Mouse (Mus musculus) heart, embryonic 11.5 days (tissue): ENCODE results near the gene Zbtb9. TPM values are rescaled to one million over a fixed set of nuclear protein-coding genes. Genes with fewer than 3 reads are reported as not detected.

Source experiments
- ATAC-seq: fragments of 200-750 bp; cut with Nextera tagmentation; replicated peaks from 2 replicates; pipeline ENCODE4 v1.8.0; 2017; ENCODE audit warnings: moderate library complexity; ENCODE audit not compliant: insufficient number of reproducible peaks, low FRiP score, low TSS enrichment
- H3K27ac ChIP-seq: fragments of 300-500 bp; sonication (generic); 2 replicates; pipeline ENCODE4 v1.5.1; 2014; ENCODE audit warnings: mild to moderate bottlenecking, low read depth, low read length
- H3K27me3 ChIP-seq: fragments of 300-500 bp; sonication (generic); 2 replicates; pipeline ENCODE4 v1.6.1; 2014; ENCODE audit warnings: mild to moderate bottlenecking, low read length, mixed read lengths; ENCODE audit not compliant: control insufficient read depth, insufficient read depth
- H3K36me3 ChIP-seq: fragments of 300-500 bp; sonication (generic); 2 replicates; pipeline ENCODE4 v1.6.1; 2014; ENCODE audit warnings: mild to moderate bottlenecking, low read length, moderate library complexity, mixed read lengths; ENCODE audit not compliant: control insufficient read depth, insufficient read depth
- H3K4me1 ChIP-seq: fragments of 300-500 bp; sonication (generic); 2 replicates; pipeline ENCODE4 v1.6.1; 2014; ENCODE audit warnings: low read length; ENCODE audit not compliant: control insufficient read depth, insufficient read depth
- H3K4me2 ChIP-seq: fragments of 300-500 bp; sonication (generic); 2 replicates; pipeline ENCODE4 v1.6.1; 2014; ENCODE audit warnings: mild to moderate bottlenecking, moderate library complexity
- H3K4me3 ChIP-seq: fragments of 300-500 bp; sonication (generic); 2 replicates; pipeline ENCODE4 v1.5.1; 2014; ENCODE audit warnings: low read depth, low read length
- H3K9ac ChIP-seq: fragments of 300-500 bp; sonication (generic); 2 replicates; pipeline ENCODE4 v1.6.1; 2014; ENCODE audit warnings: mild to moderate bottlenecking, low read depth, low read length, moderate library complexity
- H3K9me3 ChIP-seq: fragments of 300-500 bp; sonication (generic); replicated peaks from 2 replicates; pipeline ENCODE4 v1.6.1; 2016; ENCODE audit warnings: low read length; ENCODE audit not compliant: control insufficient read depth
- WGBS: fragments of 180-500 bp; shearing (Covaris S2); extraction: QIAGEN DNeasy Blood & Tissue Kit; methylation state at CpG from one replicate; pipeline ENCODE4 v1.1.7; 2014; ENCODE audit not compliant: insufficient replicate concordance; 5-methylcytosine and 5-hydroxymethylcytosine counted together
- polyA plus RNA-seq: library from polyadenylated mRNA; unstranded; fragments of >200 nt; fragmentation: Nextera tagmentation; extraction: Ambion mirVana; gene quantifications from 2 replicates; pipeline ENCODE4 v1.2.1, GENCODE M21; 2014

Gene Zbtb9
- polyA plus RNA-seq, 1 experiment from 2014 or later: 6.8 TPM

DNA sequence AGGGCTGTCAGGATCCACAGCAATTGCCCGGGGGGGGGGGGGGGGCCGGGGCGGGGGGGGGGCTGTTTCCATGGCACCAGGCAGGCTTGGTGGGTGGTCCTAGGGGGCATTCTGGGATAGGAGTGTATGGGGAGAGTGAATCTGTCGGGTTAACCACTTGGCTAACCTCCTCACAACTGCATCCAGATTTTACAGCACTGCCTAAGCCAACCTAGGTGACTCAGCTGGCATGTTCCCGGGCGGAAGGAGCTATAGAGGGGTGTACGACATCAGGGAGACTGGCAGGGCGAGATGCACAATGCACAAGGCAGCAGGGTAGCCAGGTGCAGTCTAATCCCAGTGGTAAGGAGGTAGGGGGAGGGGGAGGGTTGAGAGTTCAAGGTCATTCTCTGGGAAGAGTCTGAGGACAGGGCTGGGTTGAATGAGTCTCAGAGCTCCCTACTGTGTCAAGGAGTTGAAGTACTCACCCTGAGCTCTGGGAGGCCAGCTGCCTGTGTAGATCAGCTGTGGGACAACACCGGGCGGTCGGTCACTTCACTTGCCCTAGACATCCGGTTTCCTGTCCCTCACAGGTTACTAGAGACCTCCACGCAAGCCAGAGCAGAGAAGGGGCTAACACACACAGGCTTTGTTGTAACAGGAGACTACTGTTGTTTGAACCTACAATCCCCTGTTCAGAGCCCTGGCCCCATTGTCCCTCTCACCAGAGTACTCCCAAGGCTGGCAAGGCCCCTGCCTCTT, 68.2 kb downstream of the Zbtb9 start:
- H3K4me1 ChIP-seq: peaks cover 26% of the 10 kb centered on the region
- H3K9me3 ChIP-seq: no peaks in the 10 kb centered on the region
- no peak overlapping the region for H3K9ac ChIP-seq
- no peaks in the 10 kb centered on the region for H3K36me3 ChIP-seq
- WGBS: 53% methylated on average over 12 of the region's 13 CpGs
- H3K4me2 ChIP-seq: no peak overlapping the region
- no peak for ATAC-seq
- no peak overlapping the region for H3K4me3 ChIP-seq
- H3K27me3 ChIP-seq: no peaks in the 10 kb centered on the region
- H3K27ac ChIP-seq: no peak overlapping the region

DNA sequence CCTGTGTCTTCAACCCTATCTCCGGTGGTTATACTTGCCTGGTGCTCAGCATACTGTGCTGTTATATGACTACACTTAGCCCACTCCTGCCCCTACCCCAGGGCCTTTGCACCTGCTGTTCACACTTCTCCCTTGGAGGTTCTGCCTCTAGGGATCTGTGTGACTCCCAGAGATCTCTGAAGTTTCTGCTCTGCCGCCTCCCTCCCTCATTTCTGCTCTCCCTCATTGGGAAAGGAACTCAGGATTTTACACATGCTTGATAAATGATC, 68.8 kb downstream of the Zbtb9 start:
- Histone ChIP-seq H3K36me3 (no peaks in the 10 kb centered on the region), H3K9me3 (no peaks in the 10 kb centered on the region), H3K27me3 (no peaks in the 10 kb centered on the region), H3K4me3 (no peak overlapping the region), H3K27ac (no peak overlapping the region), H3K4me2 (no peak overlapping the region), H3K9ac (no peak overlapping the region), H3K4me1 (peaks cover 23% of the 10 kb centered on the region)
- WGBS: 68% methylated on average over 2 of the region's 2 CpGs
- no peak for ATAC-seq

DNA sequence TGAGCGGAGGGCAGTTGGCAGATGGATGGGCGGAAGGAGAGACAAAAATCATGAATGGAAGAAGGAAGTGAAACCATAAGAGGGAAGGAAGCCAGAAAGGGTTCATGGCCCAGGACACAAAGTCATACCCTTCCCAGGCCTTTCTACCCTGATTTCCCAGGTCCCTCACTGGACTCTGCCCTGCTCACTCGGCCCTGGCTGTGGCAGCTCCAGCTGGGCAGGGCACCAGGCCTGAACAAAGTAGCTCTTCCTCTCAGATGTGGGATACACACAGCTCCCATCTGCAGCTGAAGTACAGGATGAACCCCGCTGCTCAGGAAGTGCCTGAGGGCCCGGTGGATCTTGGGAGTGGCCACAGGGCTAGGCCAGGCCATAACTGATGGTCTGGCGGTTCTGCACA, 69.9 kb downstream of the Zbtb9 start:
- peaks cover 23% of the 10 kb centered on the region for H3K4me1 ChIP-seq
- H3K27me3 ChIP-seq: no peaks in the 10 kb centered on the region

DNA sequence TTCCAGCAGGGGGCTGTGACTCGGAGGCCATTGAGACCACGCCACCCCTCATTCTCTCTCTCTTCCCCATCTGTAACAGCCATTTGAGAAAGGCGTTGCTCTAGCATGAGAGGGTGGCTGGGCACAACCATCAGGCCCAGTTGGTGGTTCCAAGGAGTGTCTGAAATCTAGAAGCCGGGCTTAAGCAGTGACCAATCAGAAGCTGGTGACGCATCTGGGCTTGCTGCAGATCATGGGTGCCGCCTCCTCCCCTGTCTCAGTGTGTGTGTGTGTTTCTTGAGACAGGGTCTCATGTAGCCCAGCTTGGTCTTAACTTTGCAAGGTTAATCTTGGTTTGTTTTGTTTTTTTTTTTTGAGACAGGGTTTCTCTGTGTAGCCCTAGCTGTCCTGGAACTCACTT, 72.2 kb downstream of the Zbtb9 start:
- no peak overlapping the region for H3K27ac ChIP-seq
- H3K36me3 ChIP-seq: no peaks in the 10 kb centered on the region
- WGBS: 86% methylated on average over 6 of the region's 6 CpGs
- no peaks in the 10 kb centered on the region for H3K27me3 ChIP-seq
- H3K9ac ChIP-seq: no peak overlapping the region
- no peak for ATAC-seq
- H3K9me3 ChIP-seq: no peaks in the 10 kb centered on the region
- peaks cover 12% of the 10 kb centered on the region for H3K4me1 ChIP-seq
- H3K4me2 ChIP-seq: no peak overlapping the region
- H3K4me3 ChIP-seq: no peak overlapping the region

More for the DNA sequence above, 69.9 kb downstream of the Zbtb9 start:
- Histone ChIP-seq H3K27ac (no peak overlapping the region), H3K36me3 (no peaks in the 10 kb centered on the region), H3K9me3 (no peaks in the 10 kb centered on the region), H3K4me2 (no peak overlapping the region), H3K4me3 (no peak overlapping the region), H3K9ac (no peak overlapping the region)
- 69% methylated on average over 6 of the region's 6 CpGs for WGBS
- no peak for ATAC-seq

DNA sequence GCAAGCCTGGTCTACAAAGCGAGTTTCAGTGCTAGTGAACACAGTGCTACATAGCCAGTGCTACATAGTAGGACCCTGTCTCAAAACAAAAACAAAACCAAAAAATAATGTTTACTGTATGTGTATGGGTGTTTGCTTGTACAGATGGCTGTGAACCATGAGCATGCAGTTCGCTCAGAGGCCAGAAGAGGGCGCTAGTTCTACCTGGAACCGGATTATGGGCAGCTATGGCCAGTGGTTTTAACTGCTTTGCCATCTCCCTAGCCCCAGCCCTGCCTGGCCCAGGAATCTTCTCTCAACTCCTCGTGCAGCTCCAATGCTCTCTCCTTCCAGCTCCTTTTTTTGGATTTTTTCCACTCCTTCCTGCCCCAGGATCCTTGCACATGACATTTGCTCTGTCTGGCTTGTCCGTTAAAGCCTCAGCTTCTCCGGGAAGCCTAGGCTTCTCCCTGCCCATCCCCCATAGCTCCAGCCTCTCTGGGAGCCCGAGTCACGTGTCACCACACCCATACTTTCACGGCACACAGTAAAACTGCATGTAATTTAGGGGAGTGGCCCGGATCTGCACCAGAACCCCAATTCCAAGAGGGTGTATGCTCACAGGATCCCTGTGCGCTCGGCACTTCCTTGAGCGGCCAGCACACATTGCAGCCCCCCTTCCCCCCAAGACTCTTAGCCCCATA, 74.9 kb downstream of the Zbtb9 start:
- Histone ChIP-seq H3K27ac (peak overlapping the region; percentile 67), H3K4me1 (peaks cover 16% of the 10 kb centered on the region), H3K4me3 (no peak overlapping the region), H3K36me3 (no peaks in the 10 kb centered on the region), H3K9me3 (no peaks in the 10 kb centered on the region), H3K4me2 (no peak overlapping the region), H3K27me3 (no peaks in the 10 kb centered on the region), H3K9ac (no peak overlapping the region)
- no peak for ATAC-seq
- WGBS: 69% methylated on average over 14 of the region's 14 CpGs

DNA sequence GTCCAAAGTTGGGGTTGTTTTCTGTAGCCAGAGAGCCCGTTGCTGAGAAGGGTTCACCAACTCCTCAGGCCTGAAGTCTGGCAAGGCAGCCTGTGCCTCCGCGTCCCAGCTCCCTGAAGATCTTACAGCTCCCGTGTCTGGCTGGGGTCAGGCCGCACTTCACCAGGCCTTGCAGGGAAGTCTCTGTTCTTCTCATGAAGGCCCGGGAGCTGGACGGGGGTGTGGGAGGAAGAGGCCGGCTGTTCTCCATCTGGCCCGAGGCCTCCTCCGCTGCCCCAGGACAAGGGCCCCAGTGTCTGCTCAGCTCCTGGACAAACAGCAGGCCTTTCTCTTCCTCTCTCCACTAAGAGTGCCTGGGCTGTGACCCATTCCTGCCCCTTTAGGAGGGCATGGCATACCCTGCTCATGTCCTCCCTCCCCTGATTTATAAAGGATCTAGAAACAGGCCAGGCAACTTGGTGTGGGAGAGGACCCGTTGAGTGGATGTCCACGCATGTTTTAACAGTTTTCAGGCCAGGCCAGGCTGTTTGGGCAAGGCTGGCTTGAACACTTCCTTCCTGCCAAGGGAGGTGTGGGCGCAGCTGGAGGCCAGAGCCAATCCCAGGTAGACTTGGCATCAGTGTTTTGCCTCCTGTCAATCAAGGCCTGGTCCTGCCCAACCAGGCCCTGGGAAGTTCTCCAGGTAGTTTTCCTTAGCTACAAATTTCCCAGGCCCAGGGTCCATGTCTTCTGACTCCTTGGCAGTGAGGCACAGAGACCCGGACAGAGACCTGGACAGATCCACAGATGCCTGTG, 75.7 kb downstream of the Zbtb9 start:
- Histone ChIP-seq H3K36me3 (no peaks in the 10 kb centered on the region), H3K9me3 (no peaks in the 10 kb centered on the region), H3K9ac (no peak overlapping the region), H3K4me2 (no peak overlapping the region), H3K4me1 (peaks cover 16% of the 10 kb centered on the region), H3K27me3 (no peaks in the 10 kb centered on the region), H3K4me3 (no peak overlapping the region), H3K27ac (peak overlapping the region; percentile 67)
- no peak for ATAC-seq
- 57% methylated on average over 14 of the region's 14 CpGs for WGBS

DNA sequence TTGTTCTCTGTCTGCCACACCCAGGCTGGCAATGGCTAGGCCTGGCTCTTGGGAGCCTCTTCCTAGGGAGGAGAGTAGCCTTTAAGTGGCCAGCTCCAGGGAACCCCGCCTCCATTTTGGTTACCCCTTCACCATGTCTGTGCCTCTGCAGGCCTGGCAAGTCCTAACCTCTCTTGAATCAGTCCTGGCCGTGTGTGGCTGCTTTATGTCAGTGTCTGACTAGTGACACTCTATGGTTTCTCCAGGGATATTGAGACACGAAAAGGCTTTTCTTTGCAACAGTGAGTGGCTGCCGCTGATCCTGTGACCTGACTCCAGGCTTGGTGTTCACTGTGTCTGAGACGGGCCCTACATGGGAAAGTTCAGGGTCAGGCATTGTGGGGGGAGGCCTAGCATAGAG, 77.9 kb downstream of the Zbtb9 start:
- no peak overlapping the region for H3K4me3 ChIP-seq
- ATAC-seq: no peak
- H3K27ac ChIP-seq: no peak overlapping the region

DNA sequence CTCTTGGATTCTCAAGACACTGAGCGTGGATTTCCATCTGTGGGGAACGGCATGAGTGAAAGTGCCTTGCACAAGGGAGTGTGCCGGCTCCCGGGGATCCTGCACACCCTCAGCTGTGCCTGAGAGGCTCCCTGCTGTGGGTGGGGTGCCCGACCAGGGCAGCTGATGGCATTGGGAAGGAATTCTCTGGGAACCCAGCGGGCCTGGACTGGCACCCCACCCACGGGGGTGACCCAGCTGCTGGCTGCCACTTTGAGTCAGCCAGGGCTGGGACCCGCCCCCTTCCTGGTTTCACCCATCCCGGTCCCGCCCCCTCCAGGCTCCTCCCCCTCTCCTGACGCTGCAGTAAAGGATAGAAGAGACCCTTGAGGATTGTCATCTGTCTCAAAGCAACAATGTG, 78.5 kb downstream of the Zbtb9 start:
- Histone ChIP-seq H3K4me2 (peak overlapping the region; percentile 47), H3K4me1 (peaks cover 16% of the 10 kb centered on the region), H3K36me3 (no peaks in the 10 kb centered on the region), H3K4me3 (no peak overlapping the region), H3K27ac (no peak overlapping the region), H3K9ac (no peak overlapping the region), H3K27me3 (no peaks in the 10 kb centered on the region), H3K9me3 (no peaks in the 10 kb centered on the region)
- ATAC-seq: no peak
- 37% methylated on average over 9 of the region's 11 CpGs for WGBS

More for the DNA sequence above, 77.9 kb downstream of the Zbtb9 start:
- Histone ChIP-seq H3K4me2 (no peak overlapping the region), H3K36me3 (no peaks in the 10 kb centered on the region), H3K9ac (no peak overlapping the region), H3K4me1 (peaks cover 16% of the 10 kb centered on the region), H3K9me3 (no peaks in the 10 kb centered on the region), H3K27me3 (no peaks in the 10 kb centered on the region)
- 35% methylated on average over 5 of the region's 5 CpGs for WGBS
